Mouse (Mus musculus): ENCODE results near the gene Hoxa6. TPM values are rescaled to one million over a fixed set of nuclear protein-coding genes. Genes with fewer than 3 reads are reported as not detected.
A peak's percentile ranks its signal among the peaks of the same experiment; 100 is the strongest.

Hoxa6 gene
- total RNA-seq (2014; rRNA removed) = 12.3 and 25.8 TPM in 2 replicates
- 6.0 and 7.7 TPM in 2 replicates for polyA plus RNA-seq (2015; fragmentation: Nextera tagmentation; extraction: Ambion mirVana)

DNA sequence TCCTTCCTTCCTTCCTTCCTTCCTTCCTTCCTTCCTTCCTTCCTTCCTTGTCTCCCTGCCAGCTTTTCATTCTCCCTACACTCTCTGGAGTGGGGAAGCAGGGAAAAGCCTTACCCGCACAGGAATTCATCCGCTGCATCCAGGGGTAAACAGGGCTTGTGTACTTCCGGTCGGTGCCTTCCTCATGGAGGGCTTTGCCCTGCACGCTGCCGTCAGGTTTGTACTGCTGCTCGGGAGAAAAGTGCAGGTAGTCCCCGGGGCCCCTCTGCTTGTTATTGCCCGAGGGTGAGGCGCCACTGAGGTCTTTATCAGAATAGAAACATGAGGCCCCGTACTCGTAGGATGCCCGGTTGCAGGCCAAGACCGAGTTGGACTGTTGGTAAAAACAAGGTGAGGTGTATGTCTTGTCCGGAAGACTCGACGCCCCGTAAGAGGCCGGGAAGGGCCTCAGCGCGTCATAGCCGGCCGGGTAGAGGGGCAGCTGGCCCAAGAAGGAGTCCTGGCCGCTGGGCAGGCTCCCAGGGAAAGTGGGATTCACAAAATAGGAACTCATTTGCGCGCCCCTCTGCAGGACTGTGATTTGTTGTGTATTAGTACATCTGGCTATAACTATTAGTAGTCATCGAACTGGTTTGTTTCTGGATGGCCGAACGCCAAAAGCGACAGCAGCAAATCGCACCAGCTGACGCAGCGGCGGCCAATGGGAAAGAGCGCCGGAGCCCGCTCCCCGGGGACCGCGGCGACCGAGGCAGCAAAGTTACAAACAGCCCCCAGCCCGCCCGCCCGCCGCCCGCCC lies at the start of gene Hoxa6:
Gene Hoxa6 (minus strand): TSS at position 651 of the 796 bp plus-strand sequence.
- peak; percentile 59 for DNase-seq (ENCODE audit: low spot score)
- 2% methylated on average over 47 of the region's 47 CpGs for WGBS
- H3K36me3 ChIP-seq (ENCODE audit: insufficient read depth, low read length) = no peaks in the 10 kb centered on the region
- TF ChIP-seq CTCF (IDR thresholded peaks at IDR 0.05; ENCODE audit: low read depth) = no peak
- H3K4me1 ChIP-seq (ENCODE audit: insufficient read depth, low read length) = no peaks in the 10 kb centered on the region
- no peaks in the 10 kb centered on the region for H3K9me3 ChIP-seq (ENCODE audit: low read length)
- no peak within 1 kb of the TSS for H3K9ac ChIP-seq (replicated peaks; ENCODE audit: low read length)
- peak within 1 kb of the TSS; percentile 40 for H3K4me2 ChIP-seq (ENCODE audit: low read depth, low read length)
- peak within 1 kb of the TSS; percentile 18 for H3K4me3 ChIP-seq (ENCODE audit: low read length)
- no peak for ATAC-seq
- peaks cover 85% of the 10 kb centered on the region for H3K27me3 ChIP-seq (ENCODE audit: insufficient read depth, low read length)
- H3K27ac ChIP-seq = no peak within 1 kb of the TSS

DNA sequence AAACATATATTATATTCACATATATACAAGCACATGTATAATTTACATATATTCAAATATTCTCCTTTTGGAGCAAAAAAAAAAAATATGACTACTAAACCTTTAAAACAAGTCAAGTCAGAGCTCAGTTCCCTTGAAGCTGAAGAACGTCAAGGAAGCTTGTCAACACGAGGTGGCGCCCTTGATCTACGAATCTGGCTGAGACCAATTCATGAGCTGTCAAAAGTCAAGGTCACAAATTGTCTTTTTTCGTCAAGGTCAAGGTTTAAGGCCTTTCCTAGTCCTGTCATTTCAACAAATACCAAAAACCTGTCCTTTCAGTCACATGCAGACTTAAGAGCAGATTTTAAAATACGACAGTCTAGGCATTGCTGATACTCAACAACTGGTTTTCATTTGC lies 48.4 kb upstream of the Hoxa6 start:
- no peak overlapping the region for H3K27ac ChIP-seq
- DNase-seq (ENCODE audit: low spot score) (peak; percentile 89), ATAC-seq (no peak)
- under 1% methylated on average over 6 of the region's 6 CpGs for WGBS
- H3K36me3 ChIP-seq (ENCODE audit: insufficient read depth, low read length) = no peaks in the 10 kb centered on the region
- no peak overlapping the region for H3K4me3 ChIP-seq (ENCODE audit: low read length)
- H3K4me1 ChIP-seq (ENCODE audit: insufficient read depth, low read length) = no peaks in the 10 kb centered on the region
- no peaks in the 10 kb centered on the region for H3K9me3 ChIP-seq (ENCODE audit: low read length)
- peak; percentile 85 for TF ChIP-seq CTCF (IDR thresholded peaks at IDR 0.05; ENCODE audit: low read depth)
- no peak overlapping the region for H3K4me2 ChIP-seq (ENCODE audit: low read depth, low read length)
- H3K9ac ChIP-seq (replicated peaks; ENCODE audit: low read length) = no peak overlapping the region
- peaks cover 83% of the 10 kb centered on the region for H3K27me3 ChIP-seq (ENCODE audit: insufficient read depth, low read length)

DNA sequence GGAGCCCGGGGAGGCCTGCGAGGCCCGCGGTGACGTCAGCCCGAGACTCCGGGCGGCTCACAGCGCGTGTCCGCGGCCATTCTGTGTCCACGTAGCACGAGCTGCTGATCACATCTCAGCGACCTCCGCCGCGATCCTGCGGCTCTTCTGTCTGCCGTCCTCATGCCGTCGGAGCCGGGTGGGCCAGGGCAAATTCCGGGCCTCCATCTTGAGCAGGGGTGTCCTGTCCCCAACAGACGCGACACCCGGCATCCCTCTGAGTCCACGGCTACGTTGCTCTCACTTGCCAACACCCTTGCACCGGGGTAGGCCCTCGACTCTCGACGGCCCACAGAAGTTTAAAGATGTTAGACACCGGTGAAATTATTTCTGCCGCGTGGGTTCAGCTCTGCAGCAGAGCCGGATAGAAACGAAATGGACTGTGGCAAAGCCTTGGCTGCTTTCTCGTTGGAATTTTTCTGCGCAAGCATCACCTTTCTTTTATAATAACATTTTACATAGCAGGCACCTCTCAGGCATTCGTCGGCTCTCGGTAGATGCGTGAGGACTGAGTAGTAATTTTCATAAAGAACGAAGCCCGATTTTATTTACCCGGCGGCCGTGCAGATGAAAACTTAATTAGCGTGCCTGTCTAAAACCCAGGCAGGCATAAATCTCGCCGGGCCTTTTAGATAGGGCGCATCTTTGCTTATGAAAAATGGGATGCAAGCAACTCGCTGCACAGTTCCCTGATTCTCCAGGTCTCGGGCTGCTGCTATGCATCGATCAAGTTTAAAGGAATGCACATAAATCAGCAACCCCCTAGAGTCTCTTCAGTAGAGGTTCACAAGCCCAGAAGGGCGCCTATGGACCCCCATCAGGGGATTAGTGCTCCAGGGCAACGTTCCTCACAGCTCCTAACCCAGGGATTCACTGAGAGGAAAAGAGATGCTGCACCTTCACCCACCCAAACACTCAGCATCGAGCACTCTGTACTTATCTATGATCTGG lies 45.3 kb upstream of the Hoxa6 start:
- H3K27ac ChIP-seq = no peak overlapping the region
- H3K27me3 ChIP-seq (ENCODE audit: insufficient read depth, low read length) = peaks cover 92% of the 10 kb centered on the region
- H3K4me2 ChIP-seq (ENCODE audit: low read depth, low read length) = no peak overlapping the region
- no peaks in the 10 kb centered on the region for H3K9me3 ChIP-seq (ENCODE audit: low read length)
- DNase-seq (ENCODE audit: low spot score) (no peak), ATAC-seq (no peak)
- H3K4me3 ChIP-seq (ENCODE audit: low read length) = no peak overlapping the region
- no peak for TF ChIP-seq CTCF (IDR thresholded peaks at IDR 0.05; ENCODE audit: low read depth)
- H3K36me3 ChIP-seq (ENCODE audit: insufficient read depth, low read length) = no peaks in the 10 kb centered on the region
- 1% methylated on average over 59 of the region's 59 CpGs for WGBS
- no peak overlapping the region for H3K9ac ChIP-seq (replicated peaks; ENCODE audit: low read length)
- H3K4me1 ChIP-seq (ENCODE audit: insufficient read depth, low read length) = no peaks in the 10 kb centered on the region

DNA sequence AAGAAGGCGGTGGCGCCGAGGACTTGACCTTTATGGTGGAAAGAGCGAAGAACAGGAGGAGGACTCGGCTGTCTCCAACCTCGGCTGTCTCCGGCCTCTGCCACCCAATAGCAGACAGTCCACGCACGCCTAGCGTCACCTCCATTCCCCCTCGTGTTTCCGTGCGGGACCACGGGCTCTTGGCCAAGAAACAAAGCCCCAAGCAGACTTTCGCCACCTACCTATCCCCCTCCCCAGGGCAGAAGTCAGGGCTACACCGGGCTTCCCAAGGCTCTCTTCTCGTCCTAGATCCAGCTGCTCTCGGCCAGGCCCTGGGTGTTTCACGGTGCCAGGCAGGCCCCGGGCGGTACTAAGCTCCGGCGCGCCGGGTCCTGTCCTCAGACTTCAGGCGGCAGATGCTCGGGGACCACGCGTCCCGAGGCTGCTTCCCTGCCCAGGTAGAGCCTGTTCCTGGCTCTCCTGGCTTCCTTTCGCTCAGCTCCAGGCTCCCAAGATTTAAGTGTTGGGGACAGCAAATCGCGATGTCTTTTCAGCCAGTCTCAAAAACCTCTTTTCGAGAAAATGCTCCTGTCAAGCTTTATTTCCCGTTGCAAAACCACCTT lies 44.4 kb upstream of the Hoxa6 start:
- no peaks in the 10 kb centered on the region for H3K36me3 ChIP-seq (ENCODE audit: insufficient read depth, low read length)
- WGBS = 1% methylated on average over 35 of the region's 35 CpGs
- DNase-seq (ENCODE audit: low spot score) (no peak), ATAC-seq (no peak)
- TF ChIP-seq CTCF (IDR thresholded peaks at IDR 0.05; ENCODE audit: low read depth) = no peak
- H3K27me3 ChIP-seq (ENCODE audit: insufficient read depth, low read length) = peaks cover 96% of the 10 kb centered on the region
- no peaks in the 10 kb centered on the region for H3K4me1 ChIP-seq (ENCODE audit: insufficient read depth, low read length)
- no peaks in the 10 kb centered on the region for H3K9me3 ChIP-seq (ENCODE audit: low read length)
- no peak overlapping the region for H3K4me3 ChIP-seq (ENCODE audit: low read length)
- no peak overlapping the region for H3K4me2 ChIP-seq (ENCODE audit: low read depth, low read length)
- no peak overlapping the region for H3K9ac ChIP-seq (replicated peaks; ENCODE audit: low read length)
- no peak overlapping the region for H3K27ac ChIP-seq

DNA sequence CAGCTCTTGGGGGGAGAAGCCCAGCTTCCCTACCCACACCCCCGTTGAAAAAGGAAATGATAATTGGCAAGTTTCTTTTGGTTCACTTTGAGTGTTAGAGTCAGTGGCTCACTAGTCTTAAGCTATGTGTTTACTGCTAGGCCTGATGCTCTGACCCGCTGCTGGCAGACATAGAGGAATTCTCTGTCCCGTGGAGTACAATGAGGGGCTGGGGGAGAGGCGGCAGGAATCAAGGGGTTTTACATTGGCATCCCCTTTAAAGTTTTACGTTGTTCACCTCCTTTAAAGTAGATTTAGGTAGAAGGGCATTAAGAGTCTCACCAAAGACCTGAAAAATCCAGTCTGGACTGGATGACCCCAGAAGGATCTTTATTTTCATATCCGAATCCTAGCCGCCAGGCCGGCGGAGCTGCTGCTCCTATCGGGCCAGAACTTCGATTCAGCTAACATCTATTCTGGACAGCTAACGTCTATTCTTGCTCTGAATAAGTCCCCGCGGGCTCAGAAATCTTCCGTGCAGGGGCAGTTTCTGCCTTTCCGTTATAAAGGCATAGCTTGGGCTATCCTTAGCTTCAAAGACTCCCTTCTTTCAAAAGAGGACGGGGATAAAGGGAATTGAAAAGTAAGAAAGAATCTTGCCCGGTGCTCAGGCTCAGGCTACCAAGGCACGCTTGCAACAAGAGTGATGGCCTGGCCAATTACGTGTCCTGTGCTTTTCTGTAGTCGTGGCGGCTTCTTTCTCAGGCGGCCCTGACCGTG lies 43.7 kb upstream of the Hoxa6 start:
- H3K27ac ChIP-seq = no peak overlapping the region
- 3% methylated on average over 24 of the region's 24 CpGs for WGBS
- no peak for TF ChIP-seq CTCF (IDR thresholded peaks at IDR 0.05; ENCODE audit: low read depth)
- no peak overlapping the region for H3K4me2 ChIP-seq (ENCODE audit: low read depth, low read length)
- H3K4me1 ChIP-seq (ENCODE audit: insufficient read depth, low read length) = no peaks in the 10 kb centered on the region
- H3K27me3 ChIP-seq (ENCODE audit: insufficient read depth, low read length) = peaks cover 96% of the 10 kb centered on the region
- H3K4me3 ChIP-seq (ENCODE audit: low read length) = no peak overlapping the region
- ATAC-seq (no peak), DNase-seq (ENCODE audit: low spot score) (no peak)
- H3K9me3 ChIP-seq (ENCODE audit: low read length) = no peaks in the 10 kb centered on the region
- H3K9ac ChIP-seq (replicated peaks; ENCODE audit: low read length) = no peak overlapping the region
- H3K36me3 ChIP-seq (ENCODE audit: insufficient read depth, low read length) = no peaks in the 10 kb centered on the region
